Mouse (Mus musculus) retina, embryonic 14.5 days (tissue): Measurements from ENCODE around the gene Lif.
A peak's percentile ranks its signal among the peaks of the same experiment; 100 is the strongest.

Source experiments
- DNase-seq: peaks from one replicate; pipeline ENCODE4 v3.0.0-alpha.2; 2015; ENCODE audit warnings: low spot score

The Lif gene

GRCm38 (mm10) chr11:4298615-4299014 lies 41.3 kb downstream of the Lif start:
- DNase-seq: no peak

- no peak for DNase-seq
Observed at GRCm38 (mm10) chr11:4299191-4299590, 41.8 kb downstream of the Lif start.

- DNase-seq: no peak
Observed at GRCm38 (mm10) chr11:4299735-4300474, 42.5 kb downstream of the Lif start.

- no peak for DNase-seq
Observed at GRCm38 (mm10) chr11:4300683-4301082, 43.3 kb downstream of the Lif start.

GRCm38 (mm10) chr11:4302363-4302913 lies 45.1 kb downstream of the Lif start:
- DNase-seq: no peak

- DNase-seq: no peak
Observed at GRCm38 (mm10) chr11:4303033-4303432, 45.7 kb downstream of the Lif start.

- DNase-seq: no peak
Observed at GRCm38 (mm10) chr11:4304203-4304602, 46.8 kb downstream of the Lif start.

GRCm38 (mm10) chr11:4305090-4305489 lies 47.7 kb downstream of the Lif start:
- no peak for DNase-seq

GRCm38 (mm10) chr11:4306086-4306485 lies 48.7 kb downstream of the Lif start:
- DNase-seq: peak; percentile 59

GRCm38 (mm10) chr11:4308060-4308513 lies 50.7 kb downstream of the Lif start:
- DNase-seq: no peak

GRCm38 (mm10) chr11:4308514-4309450 lies 51.4 kb downstream of the Lif start:
- DNase-seq: no peak

GRCm38 (mm10) chr11:4309613-4310012 lies 52.3 kb downstream of the Lif start:
- no peak for DNase-seq

- no peak for DNase-seq
Observed at GRCm38 (mm10) chr11:4310324-4310723, 53.0 kb downstream of the Lif start.

- no peak for DNase-seq
Observed at GRCm38 (mm10) chr11:4312180-4312579, 54.8 kb downstream of the Lif start.

- DNase-seq: no peak
Observed at GRCm38 (mm10) chr11:4317287-4317686, 59.9 kb downstream of the Lif start.

GRCm38 (mm10) chr11:4318011-4318410 lies 60.7 kb downstream of the Lif start:
- no peak for DNase-seq

GRCm38 (mm10) chr11:4319212-4319955 lies 62.0 kb downstream of the Lif start:
- DNase-seq: no peak

GRCm38 (mm10) chr11:4320876-4321275 lies 63.5 kb downstream of the Lif start:
- DNase-seq: no peak
